Mouse (Mus musculus) myocyte (in vitro differentiated cells): ENCODE results near the gene Stk17b. TPM values are rescaled to one million over a fixed set of nuclear protein-coding genes. Genes with fewer than 3 reads are reported as not detected.
"Not testable (repeated sequence)": the region's sequence is repeated elsewhere in the genome, so short reads cannot be mapped to it uniquely, and the experiment has no call there.

ENCODE experiments used
- H3K27me3 ChIP-seq: one replicate; pipeline ENCODE4 v1.6.1; 2011; ENCODE audit not compliant: control insufficient read depth, insufficient read depth, insufficient read length
- H3K36me3 ChIP-seq: one replicate; pipeline ENCODE4 v1.6.1; 2011; ENCODE audit not compliant: control insufficient read depth, insufficient read depth
- H3K4me2 ChIP-seq: one replicate; pipeline ENCODE4 v1.6.1; 2011; ENCODE audit warnings: low read depth, control low read depth
- H3K4me3 ChIP-seq: one replicate; pipeline ENCODE4 v1.5.1; 2011; ENCODE audit warnings: mild to moderate bottlenecking, control low read depth, moderate library complexity
- H3K79me2 ChIP-seq: one replicate; pipeline ENCODE4 v1.6.1; 2011; ENCODE audit not compliant: control insufficient read depth, insufficient read depth
- H3ac ChIP-seq: one replicate; pipeline ENCODE4 v1.6.1; 2011; ENCODE audit not compliant: control insufficient read depth, insufficient read length
- CEBPB ChIP-seq: IDR thresholded peaks from 2 replicates; pipeline ENCODE4 v1.6.1; 2011; ENCODE audit warnings: mild to moderate bottlenecking, moderate library complexity; ENCODE audit not compliant: poor library complexity, insufficient read depth, severe bottlenecking
- E2F4 ChIP-seq: IDR thresholded peaks from one replicate; pipeline ENCODE4 v1.6.1; 2011; ENCODE audit warnings: mild to moderate bottlenecking, control low read depth, moderate library complexity; ENCODE audit not compliant: insufficient read depth
- MAX ChIP-seq: IDR thresholded peaks from one replicate; pipeline ENCODE4 v1.6.1; 2011; ENCODE audit warnings: low read depth, mild to moderate bottlenecking, control low read depth
- MYOD1 ChIP-seq, 3 experiments: IDR thresholded peaks; one replicate each; pipeline ENCODE4 v1.6.1; 2011; ENCODE audit warnings: control low read depth in 2 of 3, low read depth in 2 of 3, mild to moderate bottlenecking in 2 of 3, moderate library complexity in 1 of 3; ENCODE audit not compliant: insufficient read length in 2 of 3, control insufficient read depth in 1 of 3
- MYOG ChIP-seq, 3 experiments: IDR thresholded peaks; one replicate each; pipeline ENCODE4 v1.6.1; 2011; ENCODE audit warnings: control low read depth in 2 of 3, low read depth in 2 of 3, mild to moderate bottlenecking in 2 of 3; ENCODE audit not compliant: insufficient read length in 2 of 3, control insufficient read depth in 1 of 3, insufficient read depth in 1 of 3
- POLR2A ChIP-seq: IDR thresholded peaks from one replicate; pipeline ENCODE4 v1.6.1; 2011; ENCODE audit warnings: low read depth, mild to moderate bottlenecking, control low read depth, moderate library complexity; ENCODE audit not compliant: insufficient read length
- POLR2AphosphoS2 ChIP-seq: IDR thresholded peaks from one replicate; pipeline ENCODE4 v1.6.1; 2011; ENCODE audit warnings: low read depth, control low read depth; ENCODE audit not compliant: insufficient read length
- REST ChIP-seq: IDR thresholded peaks from one replicate; pipeline ENCODE4 v1.6.1; 2011; ENCODE audit warnings: mild to moderate bottlenecking, control low read depth, moderate library complexity; ENCODE audit not compliant: insufficient read depth, insufficient read length
- SRF ChIP-seq: IDR thresholded peaks from one replicate; pipeline ENCODE4 v1.6.1; 2011; ENCODE audit warnings: low read depth; ENCODE audit not compliant: control insufficient read depth, insufficient read length
- TCF12 ChIP-seq: IDR thresholded peaks from one replicate; pipeline ENCODE4 v1.6.1; 2011; ENCODE audit warnings: mild to moderate bottlenecking, control low read depth; ENCODE audit not compliant: poor library complexity, insufficient read depth, severe bottlenecking
- TCF3 ChIP-seq: IDR thresholded peaks from one replicate; pipeline ENCODE4 v1.6.1; 2011; ENCODE audit warnings: low read depth, control low read depth; ENCODE audit not compliant: insufficient read length
- USF1 ChIP-seq: IDR thresholded peaks from one replicate; pipeline ENCODE4 v1.6.1; 2011; ENCODE audit warnings: low read depth, mild to moderate bottlenecking, control low read depth, moderate library complexity
- polyA plus RNA-seq: library from polyadenylated mRNA; unstranded; fragments of >200 nt; fragmentation: generic; extraction: Trizol; gene quantifications from one replicate; pipeline ENCODE4 v1.2.1, GENCODE M21; 2012; ENCODE audit warnings: missing spikeins

Gene Stk17b
- polyA plus RNA-seq, 1 experiment: 28.4 TPM

GRCm38 (mm10) chr1:53715446-53715845 lies 69.6 kb downstream of the Stk17b start:
- no peaks in the 10 kb centered on the region for H3K27me3 ChIP-seq
- no peak overlapping the region for H3K4me2 ChIP-seq
- H3K36me3 ChIP-seq: no peaks in the 10 kb centered on the region
- no peaks in the 10 kb centered on the region for H3K79me2 ChIP-seq
- TF ChIP-seq MAX: no peak
- TF ChIP-seq MYOD1 (IDR thresholded peaks at IDR 0.05; ENCODE audit: control insufficient read depth in 1 of 3, insufficient read length in 2 of 3, low read depth in 2 of 3): no peak
- TF ChIP-seq E2F4: no peak
- no peak for TF ChIP-seq TCF12
- TF ChIP-seq POLR2AphosphoS2: no peak
- TF ChIP-seq MYOG (IDR thresholded peaks at IDR 0.05; ENCODE audit: control insufficient read depth in 1 of 3, insufficient read depth in 1 of 3, insufficient read length in 2 of 3, low read depth in 2 of 3): no peak
- no peak for TF ChIP-seq REST
- TF ChIP-seq CEBPB: no peak
- TF ChIP-seq TCF3: no peak
- TF ChIP-seq USF1: no peak
- no peak for TF ChIP-seq SRF
- TF ChIP-seq POLR2A: no peak
- no peak overlapping the region for H3ac ChIP-seq
- no peak overlapping the region for H3K4me3 ChIP-seq

- not testable (repeated sequence) for H3K27me3 ChIP-seq, H3K36me3 ChIP-seq, H3ac ChIP-seq, H3K4me2 ChIP-seq, H3K4me3 ChIP-seq, H3K79me2 ChIP-seq
Measured at GRCm38 (mm10) chr1:53713383-53713782, 71.6 kb downstream of the Stk17b start.

GRCm38 (mm10) chr1:53711069-53711468 lies 74.0 kb downstream of the Stk17b start:
- Histone ChIP-seq H3K79me2 (no peaks in the 10 kb centered on the region), H3K27me3 (no peaks in the 10 kb centered on the region), H3K4me3 (no peak overlapping the region), H3K4me2 (no peak overlapping the region), H3ac (no peak overlapping the region), H3K36me3 (no peaks in the 10 kb centered on the region)
- TF ChIP-seq MYOG (IDR thresholded peaks at IDR 0.05; ENCODE audit: control insufficient read depth in 1 of 3, insufficient read depth in 1 of 3, insufficient read length in 2 of 3, low read depth in 2 of 3): no peak
- TF ChIP-seq MAX: no peak
- TF ChIP-seq POLR2AphosphoS2: no peak
- TF ChIP-seq TCF3: no peak
- TF ChIP-seq MYOD1 (IDR thresholded peaks at IDR 0.05; ENCODE audit: control insufficient read depth in 1 of 3, insufficient read length in 2 of 3, low read depth in 2 of 3): no peak
- TF ChIP-seq USF1: no peak
- TF ChIP-seq TCF12: no peak
- no peak for TF ChIP-seq E2F4
- TF ChIP-seq POLR2A: no peak
- TF ChIP-seq CEBPB: no peak
- TF ChIP-seq SRF: no peak
- no peak for TF ChIP-seq REST

- H3K79me2 ChIP-seq, H3K4me3 ChIP-seq, H3K4me2 ChIP-seq, H3K27me3 ChIP-seq, H3ac ChIP-seq, H3K36me3 ChIP-seq: not testable (repeated sequence)
Measured at GRCm38 (mm10) chr1:53709602-53710001, 75.4 kb downstream of the Stk17b start.

GRCm38 (mm10) chr1:53706431-53707361 lies 78.3 kb downstream of the Stk17b start, which contains the start of gene Dnah7a:
Gene Dnah7a (minus strand): TSS chr1:53706784.
- Histone ChIP-seq H3K4me2 (no peak within 1 kb of the TSS), H3K79me2 (no peaks in the 10 kb centered on the region), H3ac (no peak within 1 kb of the TSS), H3K4me3 (no peak within 1 kb of the TSS), H3K27me3 (no peaks in the 10 kb centered on the region), H3K36me3 (no peaks in the 10 kb centered on the region)
- TF ChIP-seq CEBPB: no peak
- TF ChIP-seq SRF: no peak
- TF ChIP-seq POLR2A: no peak
- no peak for TF ChIP-seq MYOG (IDR thresholded peaks at IDR 0.05; ENCODE audit: control insufficient read depth in 1 of 3, insufficient read depth in 1 of 3, insufficient read length in 2 of 3, low read depth in 2 of 3)
- TF ChIP-seq REST: no peak
- no peak for TF ChIP-seq USF1
- TF ChIP-seq TCF12: no peak
- no peak for TF ChIP-seq MYOD1 (IDR thresholded peaks at IDR 0.05; ENCODE audit: control insufficient read depth in 1 of 3, insufficient read length in 2 of 3, low read depth in 2 of 3)
- no peak for TF ChIP-seq TCF3

Other genes starting within 250 kb of the Stk17b start
- not detected for gene Dnah7a, start 78.4 kb downstream of the Stk17b start, polyA plus RNA-seq